Mouse (Mus musculus) monocyte, adult 59 days (primary cell): ENCODE measurements around the gene Pcca. TPM values are rescaled to one million over a fixed set of nuclear protein-coding genes. Genes with fewer than 3 reads are reported as not detected.

Source experiments
- total RNA-seq, 2 experiments: library from RNA; stranded (reverse); gene quantifications; one replicate each; pipeline ENCODE4 v1.2.4; 2023

Gene Pcca
- total RNA-seq, result 10 to 100 TPM; 18.5 to 31.5 TPM

GRCm38 (mm10) chr14:122534017-122534924, at the start of gene Pcca:
Gene Pcca (plus strand): TSS chr14:122534324.

DNA sequence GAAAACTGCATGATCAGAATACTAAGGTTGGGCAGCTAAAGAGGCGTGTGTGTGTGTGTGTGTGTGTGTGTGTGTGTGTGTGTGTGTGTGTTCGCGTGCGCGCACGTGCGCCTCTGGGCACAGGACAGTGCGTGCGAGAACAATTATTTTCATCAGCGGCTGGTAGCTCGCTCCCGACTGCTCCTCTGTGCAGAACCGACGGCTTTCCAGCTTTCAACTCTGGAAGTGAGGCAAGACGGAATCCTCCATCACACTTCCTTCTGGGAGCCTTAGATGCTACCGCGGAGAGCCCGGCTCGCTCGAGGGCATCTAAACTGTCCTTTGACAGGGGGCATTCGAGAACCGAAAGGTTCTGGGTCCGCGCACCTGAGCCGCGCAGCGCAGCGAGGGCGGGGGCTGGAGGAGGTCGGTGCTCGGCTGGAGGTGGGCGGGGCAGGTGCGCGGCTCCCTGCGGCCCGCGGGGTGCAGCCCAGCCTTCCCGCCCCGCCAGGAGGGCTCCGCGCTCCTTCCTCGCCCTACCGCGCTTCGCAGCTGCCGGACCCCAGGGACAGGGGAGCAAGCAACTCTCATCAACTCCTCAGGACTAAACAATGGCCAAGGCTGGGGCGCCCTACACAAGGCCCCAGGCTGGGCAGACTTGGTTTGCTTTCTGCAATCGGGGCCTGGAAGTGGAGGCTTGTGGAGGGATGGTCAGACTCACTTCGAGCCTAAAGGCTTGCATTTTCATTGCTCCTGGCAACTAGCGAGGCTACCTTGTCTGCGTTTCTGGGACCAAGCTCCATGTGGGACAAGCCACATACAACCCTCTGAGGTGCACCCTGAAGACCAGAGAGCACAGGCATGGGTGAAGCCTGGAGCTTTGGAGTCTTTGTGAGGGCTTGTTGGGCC, 43.4 kb upstream of the Pcca start, which contains the start of gene Gm10837:
Gene Gm10837 (plus strand): TSS at position 146 of the 888 bp plus-strand sequence.

DNA sequence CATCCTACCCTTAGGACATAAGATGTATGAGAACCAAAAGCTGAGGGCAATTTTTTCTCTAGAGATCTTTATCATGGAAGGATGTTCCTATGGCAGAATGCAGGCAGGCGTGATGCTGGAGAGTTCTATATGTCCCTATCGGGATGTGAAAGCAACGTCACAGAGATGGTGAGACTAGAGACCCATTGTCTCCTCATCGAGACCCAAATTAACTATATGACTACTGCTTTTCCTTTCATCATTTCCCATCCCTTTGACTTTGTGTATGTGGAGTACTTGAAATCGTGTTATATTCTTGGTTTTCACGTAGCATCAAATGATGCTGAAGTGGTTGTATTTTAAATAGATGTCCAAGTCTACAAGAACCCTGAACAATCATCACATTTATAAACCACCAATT, 379.5 kb downstream of the Pcca start, which contains the start of gene Ggact:
Gene Ggact (minus strand): TSS at position 101 of the 400 bp plus-strand sequence.

Other genes starting within 250 kb of the Pcca start
- not detected for gene Gm5089, start 83.2 kb upstream of the Pcca start, total RNA-seq
- gene Zic5, start 68.6 kb upstream of the Pcca start, total RNA-seq, result not detected
- gene Zic2, start 58.9 kb upstream of the Pcca start, total RNA-seq, result not detected
- not detected for gene Gm10837, start 43.7 kb upstream of the Pcca start, total RNA-seq